Mouse (Mus musculus): ENCODE measurements at regions not wholly inside any gene's neighbourhood (a gene's known extent, or its start where the extent isn't known, plus 50 kb on each side); places are given as distances from the start of the nearest gene placed in this dataset.

DNA sequence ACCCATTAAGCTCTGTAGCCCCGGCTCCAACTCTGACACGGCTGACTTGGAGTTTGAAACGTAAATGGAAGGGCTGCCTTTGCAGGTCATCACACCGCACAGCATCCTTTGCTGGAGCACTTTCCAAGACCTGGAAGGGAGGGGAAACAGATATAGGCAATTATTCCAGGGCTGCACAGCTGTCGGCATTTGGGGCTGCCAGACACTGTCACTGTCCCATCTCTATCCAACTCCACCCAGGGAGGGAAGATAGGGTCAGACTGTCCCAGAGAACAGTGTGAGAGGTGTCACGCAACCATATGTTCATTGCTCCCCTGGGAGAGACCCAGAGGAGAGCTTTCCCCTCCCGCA, 162.7 kb upstream of the Lmo4 start:
- H3K4me3 ChIP-seq (ENCODE audit: control insufficient read depth, insufficient read depth, low read length): no peak overlapping the region
- H3K27ac ChIP-seq (ENCODE audit: control insufficient read depth, insufficient read depth, low read length): no peak overlapping the region
- no peak for DNase-seq
- H3K27me3 ChIP-seq (ENCODE audit: control insufficient read depth, insufficient read depth, low read length): no peaks in the 10 kb centered on the region
- H3K36me3 ChIP-seq (ENCODE audit: control insufficient read depth, insufficient read depth, low read length): no peaks in the 10 kb centered on the region
- no peak for TF ChIP-seq POLR2A (IDR thresholded peaks at IDR 0.05; ENCODE audit: control insufficient read depth, extremely low read depth, insufficient read depth, low read length, poor library complexity)
- TF ChIP-seq CTCF (IDR thresholded peaks at IDR 0.05; ENCODE audit: borderline replicate concordance, control insufficient read depth, extremely low read depth, insufficient read depth, low read length, poor library complexity): no peak
- WGBS: 91% methylated on average over 7 of the region's 7 CpGs
- no peaks in the 10 kb centered on the region for H3K4me1 ChIP-seq (replicated peaks; ENCODE audit: control insufficient read depth, insufficient read depth, low read length)

DNA sequence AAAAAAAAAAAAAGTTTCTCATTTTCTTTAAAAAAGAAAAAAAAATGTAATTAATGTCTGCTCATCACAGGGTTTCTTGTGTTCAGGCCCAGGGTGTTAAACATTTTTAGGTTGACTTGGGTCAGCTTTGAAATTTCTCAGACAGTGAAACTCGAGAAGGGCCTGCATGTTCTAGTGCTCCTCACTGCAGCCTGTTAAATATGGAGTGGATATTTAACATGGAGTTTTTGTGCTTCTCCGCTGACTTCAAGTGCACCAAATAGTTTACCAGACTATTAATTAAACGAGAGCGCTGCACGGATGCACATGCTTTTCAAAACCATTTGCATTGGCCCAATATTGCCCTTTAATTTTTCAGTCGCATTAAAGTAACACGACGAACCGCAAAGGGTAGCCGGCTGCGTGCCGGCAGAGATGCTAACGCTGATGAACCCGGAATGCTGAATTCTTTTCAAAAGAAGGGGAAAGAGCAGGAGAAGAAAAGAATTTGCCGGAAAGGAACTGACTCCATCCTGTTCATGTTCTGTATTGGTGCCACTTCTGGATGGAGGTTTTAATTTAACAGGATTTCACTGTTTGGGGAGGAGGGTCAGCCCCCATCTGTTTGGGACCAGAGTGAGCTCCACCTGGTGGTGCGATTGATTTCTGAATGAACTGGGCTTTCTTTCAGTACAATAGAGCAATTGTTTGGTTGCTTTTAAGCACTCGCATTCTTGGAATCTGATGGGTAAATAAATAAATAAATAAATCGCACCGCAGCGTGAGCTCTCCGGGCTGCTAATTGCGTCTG, 162.2 kb upstream of the Lmo4 start:
- no peak overlapping the region for H3K4me3 ChIP-seq (ENCODE audit: control insufficient read depth, insufficient read depth, low read length)

DNA sequence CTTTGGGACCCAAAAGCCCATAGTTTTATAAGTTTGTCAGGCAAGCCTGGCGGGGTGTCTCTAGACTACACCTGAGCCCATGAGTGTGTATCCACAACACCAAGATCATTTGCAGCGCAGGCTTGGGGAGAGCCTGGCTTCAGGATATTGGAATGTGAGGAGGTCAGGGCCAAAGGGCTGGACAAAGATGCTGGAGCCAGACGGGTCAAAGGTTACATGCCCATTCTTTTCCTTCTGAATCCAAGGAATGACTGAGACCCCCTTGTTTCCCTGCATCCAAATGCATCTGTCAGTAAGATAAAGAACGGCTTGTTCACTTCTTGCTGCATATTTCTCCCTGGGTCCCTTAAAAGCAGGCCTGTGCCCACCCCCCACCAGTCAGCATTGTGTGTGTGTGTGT, 160.9 kb upstream of the Lmo4 start:
- no peak for DNase-seq
- Histone ChIP-seq H3K4me3 (ENCODE audit: control insufficient read depth, insufficient read depth, low read length) (no peak overlapping the region), H3K27me3 (ENCODE audit: control insufficient read depth, insufficient read depth, low read length) (no peaks in the 10 kb centered on the region), H3K27ac (ENCODE audit: control insufficient read depth, insufficient read depth, low read length) (no peak overlapping the region), H3K4me1 (replicated peaks; ENCODE audit: control insufficient read depth, insufficient read depth, low read length) (no peaks in the 10 kb centered on the region), H3K36me3 (ENCODE audit: control insufficient read depth, insufficient read depth, low read length) (no peaks in the 10 kb centered on the region)
- 96% methylated on average over 4 of the region's 4 CpGs for WGBS
- TF ChIP-seq POLR2A (IDR thresholded peaks at IDR 0.05; ENCODE audit: control insufficient read depth, extremely low read depth, insufficient read depth, low read length, poor library complexity) (no peak), CTCF (IDR thresholded peaks at IDR 0.05; ENCODE audit: borderline replicate concordance, control insufficient read depth, extremely low read depth, insufficient read depth, low read length, poor library complexity) (no peak)

More for the DNA sequence above, 162.2 kb upstream of the Lmo4 start:
- WGBS: 81% methylated on average over 22 of the region's 22 CpGs
- no peak for TF ChIP-seq CTCF (IDR thresholded peaks at IDR 0.05; ENCODE audit: borderline replicate concordance, control insufficient read depth, extremely low read depth, insufficient read depth, low read length, poor library complexity)
- no peak for TF ChIP-seq POLR2A (IDR thresholded peaks at IDR 0.05; ENCODE audit: control insufficient read depth, extremely low read depth, insufficient read depth, low read length, poor library complexity)
- no peak for DNase-seq
- no peaks in the 10 kb centered on the region for H3K36me3 ChIP-seq (ENCODE audit: control insufficient read depth, insufficient read depth, low read length)
- H3K4me1 ChIP-seq (replicated peaks; ENCODE audit: control insufficient read depth, insufficient read depth, low read length): no peaks in the 10 kb centered on the region
- no peak overlapping the region for H3K27ac ChIP-seq (ENCODE audit: control insufficient read depth, insufficient read depth, low read length)
- H3K27me3 ChIP-seq (ENCODE audit: control insufficient read depth, insufficient read depth, low read length): no peaks in the 10 kb centered on the region

DNA sequence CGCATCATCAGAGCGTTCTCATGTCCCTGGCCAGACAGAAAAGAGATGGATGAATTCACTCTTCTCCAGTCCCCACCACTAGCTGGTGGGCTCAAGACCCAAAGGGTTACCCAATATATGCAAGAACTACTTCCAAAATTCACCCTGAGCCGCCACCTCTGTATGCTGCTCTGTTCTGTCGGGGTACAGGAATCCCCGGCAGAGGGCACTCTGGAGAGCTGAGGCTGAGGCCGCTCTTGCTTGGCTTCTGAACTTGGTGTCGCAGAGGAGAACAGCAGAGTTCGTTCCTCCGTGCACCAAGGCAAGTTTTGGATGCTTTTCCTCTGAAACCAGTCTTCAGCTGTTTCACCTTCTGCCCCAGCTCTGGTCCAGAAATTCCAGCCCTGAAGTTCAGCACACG, 157.5 kb upstream of the Lmo4 start:
- no peak overlapping the region for H3K27ac ChIP-seq (ENCODE audit: control insufficient read depth, insufficient read depth, low read length)
- H3K4me3 ChIP-seq (ENCODE audit: control insufficient read depth, insufficient read depth, low read length): no peak overlapping the region
- no peaks in the 10 kb centered on the region for H3K36me3 ChIP-seq (ENCODE audit: control insufficient read depth, insufficient read depth, low read length)
- no peaks in the 10 kb centered on the region for H3K27me3 ChIP-seq (ENCODE audit: control insufficient read depth, insufficient read depth, low read length)
- no peak for TF ChIP-seq POLR2A (IDR thresholded peaks at IDR 0.05; ENCODE audit: control insufficient read depth, extremely low read depth, insufficient read depth, low read length, poor library complexity)
- TF ChIP-seq CTCF (IDR thresholded peaks at IDR 0.05; ENCODE audit: borderline replicate concordance, control insufficient read depth, extremely low read depth, insufficient read depth, low read length, poor library complexity): no peak
- H3K4me1 ChIP-seq (replicated peaks; ENCODE audit: control insufficient read depth, insufficient read depth, low read length): no peaks in the 10 kb centered on the region
- WGBS: 77% methylated on average over 10 of the region's 10 CpGs
- peak; percentile 52 for DNase-seq

DNA sequence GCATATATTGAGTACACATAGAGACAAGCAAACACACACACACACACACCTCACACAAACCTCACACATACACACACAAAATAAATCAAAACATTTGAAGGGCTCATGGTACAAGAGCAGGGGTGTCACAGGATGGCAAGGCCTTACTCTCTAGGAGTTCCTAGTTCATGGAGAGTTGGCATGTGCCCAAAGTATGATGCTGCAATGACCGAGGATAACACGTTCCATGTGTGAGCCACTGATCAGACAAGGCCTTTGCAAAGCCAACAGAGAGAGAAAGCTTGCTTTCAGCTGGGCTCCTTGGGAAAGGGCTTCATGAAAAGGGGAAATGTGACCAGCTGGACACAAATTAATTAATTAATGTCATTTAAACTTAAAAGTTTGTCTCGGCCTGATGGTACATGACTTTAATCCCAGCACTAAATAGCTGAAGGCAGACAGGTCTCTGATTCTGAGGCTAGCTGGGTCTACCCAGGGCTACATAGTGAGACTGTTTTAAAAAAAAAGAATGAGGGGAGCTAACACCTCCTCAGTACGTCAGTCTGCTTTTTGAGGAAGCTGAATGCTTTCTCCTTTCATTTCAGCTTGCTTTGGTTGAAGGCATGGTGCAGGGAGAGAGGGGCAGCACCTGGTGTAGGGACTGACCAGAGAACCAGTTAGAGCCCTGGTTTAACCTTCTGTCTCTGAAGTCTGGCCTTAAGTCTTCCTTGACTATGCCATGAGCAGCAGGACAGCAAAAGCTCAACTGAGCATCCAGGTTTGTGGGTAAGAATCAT, 156.4 kb upstream of the Lmo4 start:
- Histone ChIP-seq H3K27ac (ENCODE audit: control insufficient read depth, insufficient read depth, low read length) (no peak overlapping the region), H3K4me1 (replicated peaks; ENCODE audit: control insufficient read depth, insufficient read depth, low read length) (no peaks in the 10 kb centered on the region), H3K27me3 (ENCODE audit: control insufficient read depth, insufficient read depth, low read length) (no peaks in the 10 kb centered on the region), H3K36me3 (ENCODE audit: control insufficient read depth, insufficient read depth, low read length) (no peaks in the 10 kb centered on the region), H3K4me3 (ENCODE audit: control insufficient read depth, insufficient read depth, low read length) (no peak overlapping the region)
- TF ChIP-seq CTCF (IDR thresholded peaks at IDR 0.05; ENCODE audit: borderline replicate concordance, control insufficient read depth, extremely low read depth, insufficient read depth, low read length, poor library complexity): no peak
- TF ChIP-seq POLR2A (IDR thresholded peaks at IDR 0.05; ENCODE audit: control insufficient read depth, extremely low read depth, insufficient read depth, low read length, poor library complexity): no peak
- DNase-seq: no peak
- 89% methylated on average over 4 of the region's 4 CpGs for WGBS

DNA sequence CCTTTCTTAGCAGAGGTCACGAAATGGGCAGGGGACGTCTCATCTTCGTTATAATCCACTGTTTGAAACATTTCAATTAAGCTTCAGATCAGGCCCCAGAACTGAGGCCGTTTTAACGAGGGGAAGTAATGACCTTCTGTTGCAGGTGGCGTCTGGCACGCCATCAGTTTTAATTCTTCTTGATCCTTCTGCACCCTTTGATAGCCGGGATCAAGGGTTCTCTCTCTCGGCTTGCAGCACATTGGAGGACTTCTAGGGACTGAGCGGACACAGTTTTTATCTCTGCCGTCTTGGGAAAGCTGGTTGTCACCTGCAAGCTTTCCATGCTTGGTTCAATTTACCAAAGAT, 151.9 kb upstream of the Lmo4 start:
- TF ChIP-seq POLR2A (IDR thresholded peaks at IDR 0.05; ENCODE audit: control insufficient read depth, extremely low read depth, insufficient read depth, low read length, poor library complexity) (no peak), CTCF (IDR thresholded peaks at IDR 0.05; ENCODE audit: borderline replicate concordance, control insufficient read depth, extremely low read depth, insufficient read depth, low read length, poor library complexity) (no peak)
- Histone ChIP-seq H3K36me3 (ENCODE audit: control insufficient read depth, insufficient read depth, low read length) (no peaks in the 10 kb centered on the region), H3K27ac (ENCODE audit: control insufficient read depth, insufficient read depth, low read length) (no peak overlapping the region), H3K4me1 (replicated peaks; ENCODE audit: control insufficient read depth, insufficient read depth, low read length) (no peaks in the 10 kb centered on the region; the same call in 1 of the 2 replicates), H3K4me3 (ENCODE audit: control insufficient read depth, insufficient read depth, low read length) (no peak overlapping the region), H3K27me3 (ENCODE audit: control insufficient read depth, insufficient read depth, low read length) (no peaks in the 10 kb centered on the region)
- no peak for DNase-seq
- 92% methylated on average over 11 of the region's 11 CpGs for WGBS
